31 mouse cellular contexts compared by ENCODE assay signal in genomic region chr13:70731349-70731748, GRCm38 (mm10).
DNase-seq lines count a peak whose midpoint lies in the region; ATAC-seq and TF ChIP-seq lines count a peak whose summit lies in the region.
"Had no signal": no experiment of that assay in that cellular context is flagged by ENCODE, and none has a peak within 500 bp of the region (broad histone marks: within the 10 kb centered on the region; RNA-seq: fewer than 3 reads in every experiment).

No protein-coding gene starts in this region.

- no peaks in the 10 kb centered on the region for H3K36me3 ChIP-seq in lung, embryonic 14.5 days (ENCODE audit: insufficient read depth)
- no peaks in the 10 kb centered on the region for H3K36me3 ChIP-seq in thymus, adult 2 months (ENCODE audit: control insufficient read depth, insufficient read depth, low read length)
- H3K36me3 ChIP-seq: embryonic facial prominence, embryonic 12.5 days; forebrain, embryonic 12.5 days; heart, embryonic 10.5 days; heart, embryonic 15.5 days; hindbrain, embryonic 13.5 days; liver, embryonic 13.5 days; lung, embryonic 15.5 days had no signal

- H3K4me1 ChIP-seq in lung, embryonic 14.5 days (ENCODE audit: insufficient read depth): peaks cover 3% of the 10 kb centered on the region
- H3K4me1 ChIP-seq in embryonic fibroblast, embryonic 13.5 days (ENCODE audit: control insufficient read depth, insufficient read depth, low read length): peaks cover 33% of the 10 kb centered on the region
- no peaks in the 10 kb centered on the region for H3K4me1 ChIP-seq in thymus, adult 2 months (replicated peaks; ENCODE audit: control insufficient read depth, insufficient read depth, low read length)
- H3K4me1 ChIP-seq: kidney, embryonic 15.5 days; liver, embryonic 13.5 days had no signal

- intact Hi-C loops in left cerebral cortex, adult 2 months (cut with DNase I): no loop called here
- intact Hi-C loops in left cerebral cortex, postnatal 36 days (cut with DNase I): no loop called here

- H3K4me3 ChIP-seq in lung, embryonic 14.5 days (ENCODE audit: low read depth, low read length): no peak overlapping the region
- no peak overlapping the region for H3K4me3 ChIP-seq in embryonic fibroblast, embryonic 13.5 days (ENCODE audit: insufficient read depth, low read length)
- no peak overlapping the region for H3K4me3 ChIP-seq in left cerebral cortex, adult 2 months
- no peak overlapping the region for H3K4me3 ChIP-seq in thymus, adult 2 months (ENCODE audit: control insufficient read depth, insufficient read depth, low read length)
- H3K4me3 ChIP-seq: embryonic facial prominence, embryonic 12.5 days; erythroblast, embryonic 14.5 days; forebrain, embryonic 12.5 days; heart, embryonic 10.5 days; heart, embryonic 15.5 days; hindbrain, embryonic 13.5 days; kidney, embryonic 15.5 days; liver, embryonic 13.5 days; lung, embryonic 15.5 days had no signal

- H3K27ac ChIP-seq in lung, embryonic 14.5 days (ENCODE audit: low read depth): no peak overlapping the region
- H3K27ac ChIP-seq in embryonic fibroblast, embryonic 13.5 days (ENCODE audit: insufficient read depth, low read length): peak overlapping the region; percentile 21; the same call in 1 of the 2 replicates
- H3K27ac ChIP-seq in left cerebral cortex, adult 2 months: no peak overlapping the region
- no peak overlapping the region for H3K27ac ChIP-seq in thymus, adult 2 months (ENCODE audit: control insufficient read depth, insufficient read depth, low read length)
- H3K27ac ChIP-seq: embryonic facial prominence, embryonic 12.5 days; forebrain, embryonic 12.5 days; heart, embryonic 10.5 days; heart, embryonic 15.5 days; hindbrain, embryonic 13.5 days; kidney, embryonic 15.5 days; liver, embryonic 13.5 days; lung, embryonic 15.5 days; macrophage had no signal

- 54% methylated on average over 5 of the region's 5 CpGs for WGBS in lung, embryonic 14.5 days
- 83% methylated on average over 5 of the region's 5 CpGs for WGBS in thymus, adult 2 months

- no peak for TF ChIP-seq CTCF in lung, embryonic 14.5 days (IDR thresholded peaks at IDR 0.05; ENCODE audit: low read depth)
- TF ChIP-seq CTCF in embryonic fibroblast, embryonic 13.5 days (IDR thresholded peaks at IDR 0.05; ENCODE audit: borderline replicate concordance, insufficient read depth, low read length): no peak
- TF ChIP-seq CTCF in left cerebral cortex, adult 2 months (IDR thresholded peaks at IDR 0.05): no peak
- no peak for TF ChIP-seq CTCF in thymus, adult 2 months (IDR thresholded peaks at IDR 0.05; ENCODE audit: borderline replicate concordance, control insufficient read depth, extremely low read depth, insufficient read depth, low read length, poor library complexity)

- no peak for TF ChIP-seq POLR2A in embryonic fibroblast, embryonic 13.5 days (IDR thresholded peaks at IDR 0.05; ENCODE audit: low read depth, low read length)
- TF ChIP-seq POLR2A in thymus, adult 2 months (IDR thresholded peaks at IDR 0.05; ENCODE audit: control insufficient read depth, extremely low read depth, insufficient read depth, low read length, poor library complexity): no peak

- H3K9ac ChIP-seq in lung, embryonic 14.5 days: no peak overlapping the region
- H3K9ac ChIP-seq: embryonic facial prominence, embryonic 12.5 days; forebrain, embryonic 12.5 days; heart, embryonic 15.5 days; hindbrain, embryonic 13.5 days; kidney, embryonic 15.5 days; liver, embryonic 13.5 days; lung, embryonic 15.5 days had no signal

- H3K4me2 ChIP-seq in lung, embryonic 14.5 days: no peak overlapping the region
- H3K4me2 ChIP-seq: embryonic facial prominence, embryonic 12.5 days; forebrain, embryonic 12.5 days; heart, embryonic 15.5 days; hindbrain, embryonic 13.5 days; kidney, embryonic 15.5 days; liver, embryonic 13.5 days; lung, embryonic 15.5 days; midbrain, embryonic 11.5 days had no signal

- DNase-seq in lung, embryonic 14.5 days: no peak
- no peak for DNase-seq in lung, postnatal 4 days
- DNase-seq in 3T3-L1 (ENCODE audit: low read depth, low spot score): peak; percentile 68
- peak; percentile 66 for DNase-seq in Muller cell, postnatal 12 days (ENCODE audit: inconsistent ontology term)
- no peak for DNase-seq in left cerebral cortex, adult 2 months (ENCODE audit: extremely low spot score in 1 of 2, low spot score in 2 of 2)
- DNase-seq in thymus, adult 2 months: no peak
- DNase-seq in left cerebral cortex, postnatal 36 days (ENCODE audit: low spot score in 2 of 2): no peak
- DNase-seq: adrenal gland, postnatal 14 days; cerebellum, adult 11 months; cerebellum, adult 9-10 months; cerebellum, postnatal 36 days; gastrocnemius, postnatal 14 days; heart, postnatal 36 days; kidney, postnatal 25 days; left cerebral cortex, postnatal 4 days; liver, embryonic 13.5 days; retina, postnatal 1 day; right cerebral cortex, postnatal 14 days had no signal

- no peaks in the 10 kb centered on the region for H3K9me3 ChIP-seq in lung, embryonic 14.5 days (ENCODE audit: low read depth, low read length)
- H3K9me3 ChIP-seq: embryonic facial prominence, embryonic 12.5 days; forebrain, embryonic 12.5 days; heart, embryonic 10.5 days; heart, embryonic 15.5 days; hindbrain, embryonic 13.5 days; kidney, embryonic 15.5 days; liver, embryonic 13.5 days; lung, embryonic 15.5 days had no signal

- peak; percentile 42; the same call in 1 of the 2 replicates for ATAC-seq in lung, embryonic 14.5 days (ENCODE audit: insufficient read depth)
- ATAC-seq: intestine, postnatal 0 days; midbrain, embryonic 16.5 days had no signal

- no peaks in the 10 kb centered on the region for H3K27me3 ChIP-seq in lung, embryonic 14.5 days (ENCODE audit: insufficient read depth, low read length)
- H3K27me3 ChIP-seq in thymus, adult 2 months (ENCODE audit: control insufficient read depth, insufficient read depth, low read length): no peaks in the 10 kb centered on the region
- H3K27me3 ChIP-seq: embryonic facial prominence, embryonic 12.5 days; forebrain, embryonic 12.5 days; heart, embryonic 15.5 days; hindbrain, embryonic 13.5 days; kidney, embryonic 15.5 days; liver, embryonic 13.5 days; lung, embryonic 15.5 days had no signal

Comparison
In these comparisons a context has a peak if more than half of its experiments do, and no peak if none do; other contexts are left out.
1. DNase-seq: peak in 3T3-L1 (single experiment) and Muller cell, postnatal 12 days (single experiment); none in lung, embryonic 14.5 days (single experiment), lung, postnatal 4 days (0 of 2), left cerebral cortex, adult 2 months (0 of 2), thymus, adult 2 months (single experiment) and left cerebral cortex, postnatal 36 days (0 of 2).